Mouse (Mus musculus) lung, postnatal 0 days (tissue): ENCODE data around the gene Rsf1.

Source experiments
- CTCF ChIP-seq: IDR thresholded peaks from 2 replicates; pipeline ENCODE4 v1.5.1; 2016; ENCODE audit warnings: antibody characterized with exemption, mild to moderate bottlenecking
- EP300 ChIP-seq: IDR thresholded peaks from 2 replicates; pipeline ENCODE4 v1.6.1; 2016; ENCODE audit warnings: antibody characterized with exemption, mild to moderate bottlenecking, control low read depth

DNA sequence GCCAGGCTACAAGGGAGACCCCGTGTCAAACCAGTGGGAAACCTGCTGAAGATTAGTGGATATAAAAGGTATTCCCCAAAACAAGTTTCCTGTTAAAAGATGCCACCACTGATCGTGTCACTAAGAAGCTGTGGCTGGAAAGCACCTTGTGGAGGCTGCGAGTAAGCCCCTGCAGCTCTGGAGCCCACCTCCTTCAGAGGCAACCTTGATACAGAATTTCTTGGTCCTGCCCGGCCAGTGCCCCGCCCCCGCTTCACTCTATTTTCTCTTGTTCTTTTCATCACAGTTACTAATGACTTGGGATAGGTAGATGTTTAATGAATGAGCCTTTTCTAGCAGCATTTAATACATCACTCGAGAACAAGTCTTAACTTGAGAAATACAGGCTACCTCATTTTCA lies 146.4 kb downstream of the Rsf1 start:
- TF ChIP-seq CTCF (no peak), EP300 (no peak)
